Mouse (Mus musculus) kidney, adult 2 months (tissue): ENCODE data around the gene Rassf2. TPM values are rescaled to one million over a fixed set of nuclear protein-coding genes. Genes with fewer than 3 reads are reported as not detected.

ENCODE experiments used
- DNase-seq: peaks from one replicate; pipeline ENCODE4 v3.0.0; 2021
- H3K27ac ChIP-seq: fragments of 200-500 bp; 2 replicates; pipeline ENCODE4 v1.5.1; 2012; ENCODE audit warnings: low read depth, low read length, control low read depth, inconsistent platforms; ENCODE audit not compliant: insufficient read depth
- H3K27me3 ChIP-seq: fragments of 200-500 bp; replicated peaks from 2 replicates; pipeline ENCODE4 v1.6.1; 2012; ENCODE audit warnings: mild to moderate bottlenecking, moderate library complexity, low read length, inconsistent platforms; ENCODE audit not compliant: control insufficient read depth, insufficient read depth
- H3K36me3 ChIP-seq: fragments of 200-500 bp; 2 replicates; pipeline ENCODE4 v1.6.1; 2012; ENCODE audit warnings: mild to moderate bottlenecking, moderate library complexity, low read length, inconsistent platforms; ENCODE audit not compliant: control insufficient read depth, insufficient read depth
- H3K4me1 ChIP-seq: fragments of 200-500 bp; 2 replicates; pipeline ENCODE4 v1.6.1; 2011; ENCODE audit warnings: low read length; ENCODE audit not compliant: control insufficient read depth, insufficient read depth
- H3K4me3 ChIP-seq: fragments of 200-500 bp; 2 replicates; pipeline ENCODE4 v1.5.1; 2011; ENCODE audit warnings: mild to moderate bottlenecking, low read depth, low read length, control low read depth; ENCODE audit not compliant: insufficient read depth
- CTCF ChIP-seq: fragments of 200-500 bp; conservative IDR thresholded peaks from 2 replicates; pipeline ENCODE4 v1.5.1; 2011; ENCODE audit warnings: low read depth, mild to moderate bottlenecking, control low read depth, low read length, moderate library complexity, mixed read lengths; ENCODE audit not compliant: insufficient read depth, insufficient read length
- POLR2A ChIP-seq: fragments of 200-500 bp; IDR thresholded peaks from one replicate; pipeline ENCODE4 v1.6.1; 2011; ENCODE audit warnings: low read depth, low read length, control low read depth
- WGBS: fragments of 180-500 bp; shearing (Covaris S2); methylation state at CpG from one replicate; pipeline ENCODE4 v1.1.7; 2018; 5-methylcytosine and 5-hydroxymethylcytosine counted together
- polyA plus RNA-seq: library from polyadenylated mRNA; depleted of rRNA; stranded (reverse); fragments of >200 nt; gene quantifications from 2 replicates; pipeline ENCODE4 v1.2.3, GENCODE M21; 2012

The Rassf2 gene
- polyA plus RNA-seq, 1 experiment: 9.2 TPM

DNA sequence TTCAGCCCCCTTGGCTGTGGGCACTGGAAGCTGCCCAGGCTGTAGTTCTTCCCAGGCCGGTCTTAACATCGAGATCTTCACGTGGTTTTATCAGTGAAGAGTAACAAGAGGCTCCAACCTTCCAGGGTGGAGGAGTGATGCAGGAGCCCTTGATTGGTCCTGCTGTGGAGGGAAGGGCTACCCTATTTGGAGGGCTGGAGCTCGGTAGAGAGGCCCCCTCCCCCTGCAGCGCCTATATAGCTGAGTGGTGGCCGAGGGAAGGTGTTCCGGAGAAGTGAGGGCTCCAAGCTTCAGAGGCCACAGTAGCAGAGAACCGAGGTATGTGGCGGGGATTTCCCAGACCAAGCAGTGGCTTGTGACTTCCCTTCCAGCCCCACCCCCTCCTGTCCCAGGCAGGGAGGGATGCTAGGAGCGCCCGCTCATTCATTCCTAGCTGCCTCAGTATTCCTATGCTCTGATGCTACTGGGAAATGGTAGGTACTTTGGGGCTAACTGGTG lies 79.4 kb downstream of the Rassf2 start, which contains the start of gene Prnd:
Prnd (plus strand) TSS at position 264 of the 498 bp plus-strand sequence.
- no peak within 1 kb of the TSS for H3K4me3 ChIP-seq
- DNase-seq: no peak
- 14% methylated on average over 11 of the region's 11 CpGs for WGBS
- TF ChIP-seq POLR2A (no peak), CTCF (no peak)
- no peak within 1 kb of the TSS for H3K27ac ChIP-seq
- H3K4me1 ChIP-seq: no peaks in the 10 kb centered on the region
- H3K27me3 ChIP-seq: no peaks in the 10 kb centered on the region
- no peaks in the 10 kb centered on the region for H3K36me3 ChIP-seq

DNA sequence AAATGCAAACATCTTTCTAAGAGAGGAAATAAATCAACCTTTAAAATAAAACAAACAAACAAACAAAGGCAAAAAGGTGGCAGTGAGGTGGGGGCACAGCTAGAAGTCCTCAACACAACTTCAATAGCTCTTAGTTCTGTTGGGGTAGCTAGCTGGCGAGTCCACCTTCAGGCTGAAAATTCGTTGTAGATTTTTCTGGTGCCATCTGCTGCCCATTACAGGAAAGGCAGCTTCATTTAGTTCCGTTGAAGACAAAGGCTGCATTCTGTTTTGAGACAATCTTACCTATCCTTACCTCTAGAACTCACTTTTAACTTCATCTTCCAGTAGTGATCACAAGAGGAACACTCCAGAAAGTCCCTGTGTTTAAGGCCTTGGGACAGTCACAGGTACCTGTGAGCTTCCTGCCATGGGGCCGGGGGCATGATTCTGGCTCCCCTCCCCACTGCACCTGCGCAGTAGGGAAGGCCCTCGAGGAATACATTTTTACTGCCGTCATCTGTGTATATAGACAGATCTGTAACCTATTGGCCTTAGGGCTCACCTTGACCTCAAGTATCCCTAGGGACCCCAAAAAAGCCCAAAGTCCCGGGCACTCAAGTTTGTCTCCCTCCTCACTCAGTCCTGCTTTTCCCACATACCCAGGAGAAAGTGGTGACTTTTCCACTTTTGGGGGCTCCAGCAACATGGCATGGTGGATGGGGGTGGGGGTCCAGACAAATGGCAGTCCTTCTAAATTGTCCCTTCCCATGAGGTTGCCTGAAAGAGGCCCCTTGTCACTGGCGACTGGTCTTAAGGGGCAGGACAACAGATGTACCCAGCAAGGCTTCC lies 80.1 kb downstream of the Rassf2 start:
- Histone ChIP-seq H3K4me3 (no peak overlapping the region), H3K27me3 (no peaks in the 10 kb centered on the region), H3K36me3 (no peaks in the 10 kb centered on the region), H3K4me1 (no peaks in the 10 kb centered on the region), H3K27ac (no peak overlapping the region)
- WGBS: 47% methylated on average over 9 of the region's 9 CpGs
- peak; percentile 57 for DNase-seq
- TF ChIP-seq CTCF (peak; percentile 58), POLR2A (no peak)

DNA sequence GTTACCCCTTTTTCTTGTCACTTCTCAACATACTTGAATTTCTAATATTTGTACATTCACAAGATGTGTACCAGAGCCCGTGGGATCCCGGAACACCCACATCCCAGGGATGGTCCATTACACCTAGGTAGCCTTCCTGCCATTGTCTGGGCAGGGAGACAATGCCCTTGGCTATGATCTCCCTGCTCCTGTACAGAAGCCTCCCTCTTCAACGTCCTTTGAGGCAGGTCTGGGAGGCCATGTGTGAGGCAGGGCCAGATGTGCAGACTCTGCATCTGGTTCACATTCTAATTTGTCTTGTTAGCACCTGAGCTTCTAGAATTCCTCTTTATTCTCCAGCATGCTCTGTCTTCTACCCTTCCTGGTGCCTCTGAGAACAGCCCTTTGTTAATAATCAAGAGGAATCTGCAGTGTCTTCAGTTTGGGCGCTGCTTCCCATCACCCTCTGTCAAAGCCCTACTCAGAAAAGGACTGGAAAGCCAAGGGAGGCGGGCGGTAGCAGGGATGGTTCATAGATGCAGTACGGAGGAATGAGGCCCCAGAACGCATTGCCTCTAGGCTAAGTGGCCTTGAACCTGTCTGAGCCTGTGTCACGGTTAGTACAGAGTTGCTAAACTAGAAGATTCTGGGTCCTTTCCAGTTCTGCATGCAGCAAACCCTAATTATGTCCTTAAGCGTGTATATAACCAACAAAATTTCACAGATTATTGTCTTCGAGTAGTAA lies 81.0 kb downstream of the Rassf2 start:
- Histone ChIP-seq H3K36me3 (no peaks in the 10 kb centered on the region), H3K27me3 (no peaks in the 10 kb centered on the region), H3K4me1 (no peaks in the 10 kb centered on the region), H3K27ac (no peak overlapping the region), H3K4me3 (no peak overlapping the region)
- WGBS: 74% methylated on average over 11 of the region's 11 CpGs
- no peak for DNase-seq
- TF ChIP-seq CTCF (no peak), POLR2A (no peak)

DNA sequence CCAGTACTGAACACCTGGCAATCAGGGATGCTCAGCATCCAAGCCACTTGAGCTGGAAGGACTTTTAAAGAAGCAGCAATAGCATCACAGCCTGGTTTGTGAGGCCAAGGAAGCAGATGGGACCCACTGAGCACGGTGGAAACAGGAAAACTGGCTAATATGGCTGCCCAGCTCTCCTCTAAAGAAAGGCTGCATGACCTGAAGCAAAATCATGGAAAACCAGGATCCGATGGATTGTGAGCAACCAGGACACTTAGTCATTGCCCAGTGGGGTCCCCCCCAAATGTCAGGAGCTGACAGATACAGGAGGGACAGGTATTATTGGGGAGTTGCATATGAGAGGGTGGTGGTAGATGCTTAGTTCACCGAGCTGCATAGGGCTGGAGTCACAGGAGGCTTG lies 81.9 kb downstream of the Rassf2 start:
- H3K27ac ChIP-seq: no peak overlapping the region
- H3K4me3 ChIP-seq: no peak overlapping the region
- no peaks in the 10 kb centered on the region for H3K4me1 ChIP-seq
- no peak for TF ChIP-seq CTCF
- no peak for DNase-seq
- no peaks in the 10 kb centered on the region for H3K27me3 ChIP-seq
- 80% methylated on average over 3 of the region's 3 CpGs for WGBS
- H3K36me3 ChIP-seq: no peaks in the 10 kb centered on the region

DNA sequence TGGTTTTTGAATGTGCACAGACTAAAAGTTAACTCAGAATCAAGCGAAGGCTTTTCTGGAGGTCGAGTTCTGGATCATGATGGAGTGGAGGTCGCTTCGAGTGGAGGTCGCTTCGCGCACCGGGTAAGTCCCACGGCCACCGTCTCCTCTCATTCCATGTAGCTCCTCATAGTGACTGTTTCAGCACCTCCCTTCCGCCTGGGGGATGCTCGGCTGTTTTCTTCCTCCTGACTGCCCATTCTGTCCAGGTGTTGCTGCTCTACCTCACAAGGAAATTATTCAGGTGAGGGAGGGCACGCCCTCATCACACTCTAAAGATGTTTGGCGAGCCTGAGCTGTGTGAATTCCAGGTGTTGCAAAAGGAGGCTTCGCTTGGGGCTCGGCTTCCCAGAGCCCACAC lies 83.7 kb downstream of the Rassf2 start:
- no peaks in the 10 kb centered on the region for H3K27me3 ChIP-seq
- H3K36me3 ChIP-seq: no peaks in the 10 kb centered on the region
- H3K27ac ChIP-seq: no peak overlapping the region
- WGBS: 89% methylated on average over 16 of the region's 16 CpGs
- H3K4me1 ChIP-seq: no peaks in the 10 kb centered on the region
- TF ChIP-seq CTCF (no peak), POLR2A (no peak)
- no peak for DNase-seq
- no peak overlapping the region for H3K4me3 ChIP-seq

DNA sequence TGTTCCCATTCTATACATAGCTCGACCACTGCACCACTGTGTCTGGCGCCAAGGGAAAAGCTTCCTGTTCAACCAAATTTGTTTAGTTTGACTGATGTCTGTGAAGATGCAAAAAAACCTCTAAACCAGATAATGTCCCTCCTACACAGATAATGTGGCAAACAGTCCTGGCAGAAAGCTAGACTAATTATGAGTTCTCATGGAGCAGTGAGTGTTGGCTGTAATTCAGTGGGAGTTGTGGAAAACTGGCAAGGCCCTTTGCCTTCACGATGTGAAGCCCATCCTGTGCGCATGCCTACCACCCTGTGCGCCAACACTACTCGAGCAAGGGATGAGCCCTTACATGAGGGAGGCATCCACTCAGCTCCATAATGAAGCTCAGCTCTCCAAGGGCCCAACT lies 84.3 kb downstream of the Rassf2 start:
- H3K36me3 ChIP-seq: no peaks in the 10 kb centered on the region
- H3K27me3 ChIP-seq: no peaks in the 10 kb centered on the region
- no peak overlapping the region for H3K27ac ChIP-seq
- H3K4me3 ChIP-seq: no peak overlapping the region
- H3K4me1 ChIP-seq: no peaks in the 10 kb centered on the region
- 86% methylated on average over 6 of the region's 6 CpGs for WGBS
- DNase-seq: no peak
- no peak for TF ChIP-seq POLR2A

DNA sequence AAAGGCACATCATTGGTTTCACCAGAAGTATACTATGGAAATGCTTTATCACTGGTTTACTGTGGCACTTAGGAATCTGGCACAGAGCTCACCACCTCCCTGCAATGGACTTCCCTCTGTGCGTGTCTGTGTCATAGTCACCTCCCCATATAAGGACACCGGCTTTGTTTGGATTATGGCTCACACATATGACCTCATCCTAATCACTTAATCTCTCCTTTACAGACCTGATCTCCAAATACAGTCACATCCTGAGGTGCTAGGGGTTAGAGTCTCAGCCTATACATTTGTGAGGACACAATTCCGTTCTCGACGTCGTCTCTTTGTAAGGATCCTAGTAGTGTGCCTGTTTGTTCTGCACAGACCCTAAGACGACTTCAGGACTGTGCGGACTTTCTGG lies 84.8 kb downstream of the Rassf2 start:
- Histone ChIP-seq H3K4me1 (no peaks in the 10 kb centered on the region), H3K27ac (no peak overlapping the region), H3K27me3 (no peaks in the 10 kb centered on the region), H3K4me3 (no peak overlapping the region), H3K36me3 (no peaks in the 10 kb centered on the region)
- TF ChIP-seq POLR2A: no peak
- no peak for TF ChIP-seq CTCF
- DNase-seq: no peak
- WGBS: 69% methylated on average over 8 of the region's 8 CpGs
